Mouse (Mus musculus): Measurements from ENCODE around the gene Kbtbd6.

The Kbtbd6 gene

GRCm38 (mm10) chr14:79481339-79482151 is 29.9 kb downstream of the Kbtbd6 start, which contains the start of gene Wbp4:
Gene Wbp4 (minus strand): TSS chr14:79481520.
- peak; percentile 96 for DNase-seq (ENCODE audit: low spot score)

- DNase-seq (ENCODE audit: low spot score) = peak; percentile 39
These were observed 30.6 kb downstream of the Kbtbd6 start for GRCm38 (mm10) chr14:79482251-79482661.

- DNase-seq (ENCODE audit: low spot score) = no peak
These were observed 31.2 kb downstream of the Kbtbd6 start for GRCm38 (mm10) chr14:79482747-79483355.

- DNase-seq (ENCODE audit: low spot score) = no peak
These were observed 32.0 kb downstream of the Kbtbd6 start for GRCm38 (mm10) chr14:79483611-79484120.

GRCm38 (mm10) chr14:79486617-79486992 is 35.0 kb downstream of the Kbtbd6 start:
- no peak for DNase-seq (ENCODE audit: low spot score)

- DNase-seq (ENCODE audit: low spot score) = peak; percentile 38
These were observed 35.5 kb downstream of the Kbtbd6 start for GRCm38 (mm10) chr14:79486993-79487731.

GRCm38 (mm10) chr14:79488531-79488930 is 36.9 kb downstream of the Kbtbd6 start:
- no peak for DNase-seq (ENCODE audit: low spot score)

- no peak for DNase-seq (ENCODE audit: low spot score)
These were observed 37.5 kb downstream of the Kbtbd6 start for GRCm38 (mm10) chr14:79489150-79489549.

GRCm38 (mm10) chr14:79490246-79490645 is 38.6 kb downstream of the Kbtbd6 start:
- DNase-seq (ENCODE audit: low spot score) = no peak

- no peak for DNase-seq (ENCODE audit: low spot score)
These were observed 42.7 kb downstream of the Kbtbd6 start for GRCm38 (mm10) chr14:79494349-79494748.

GRCm38 (mm10) chr14:79499326-79499725 is 47.7 kb downstream of the Kbtbd6 start:
- no peak for DNase-seq (ENCODE audit: low spot score)

- DNase-seq (ENCODE audit: low spot score) = no peak
These were observed 49.1 kb downstream of the Kbtbd6 start for GRCm38 (mm10) chr14:79500756-79501155.

- no peak for DNase-seq (ENCODE audit: low spot score)
These were observed 51.9 kb downstream of the Kbtbd6 start for GRCm38 (mm10) chr14:79503371-79504075.

Measured in layer of hippocampus, adult 11-12 months (tissue).